Mouse (Mus musculus) testis, adult 2 months (tissue): ENCODE results near the gene Gstt4.

Experiments
- CTCF ChIP-seq: fragments of 200-500 bp; IDR thresholded peaks from 2 replicates; pipeline ENCODE4 v1.5.1; 2012; ENCODE audit warnings: low read depth, mild to moderate bottlenecking, inconsistent platforms, low read length, moderate library complexity; ENCODE audit not compliant: control insufficient read depth, insufficient read depth, insufficient replicate concordance
- POLR2A ChIP-seq: fragments of 200-500 bp; IDR thresholded peaks from 2 replicates; pipeline ENCODE4 v1.6.1; 2012; ENCODE audit warnings: low read depth, mild to moderate bottlenecking, inconsistent platforms, low read length, moderate library complexity; ENCODE audit not compliant: control insufficient read depth

DNA sequence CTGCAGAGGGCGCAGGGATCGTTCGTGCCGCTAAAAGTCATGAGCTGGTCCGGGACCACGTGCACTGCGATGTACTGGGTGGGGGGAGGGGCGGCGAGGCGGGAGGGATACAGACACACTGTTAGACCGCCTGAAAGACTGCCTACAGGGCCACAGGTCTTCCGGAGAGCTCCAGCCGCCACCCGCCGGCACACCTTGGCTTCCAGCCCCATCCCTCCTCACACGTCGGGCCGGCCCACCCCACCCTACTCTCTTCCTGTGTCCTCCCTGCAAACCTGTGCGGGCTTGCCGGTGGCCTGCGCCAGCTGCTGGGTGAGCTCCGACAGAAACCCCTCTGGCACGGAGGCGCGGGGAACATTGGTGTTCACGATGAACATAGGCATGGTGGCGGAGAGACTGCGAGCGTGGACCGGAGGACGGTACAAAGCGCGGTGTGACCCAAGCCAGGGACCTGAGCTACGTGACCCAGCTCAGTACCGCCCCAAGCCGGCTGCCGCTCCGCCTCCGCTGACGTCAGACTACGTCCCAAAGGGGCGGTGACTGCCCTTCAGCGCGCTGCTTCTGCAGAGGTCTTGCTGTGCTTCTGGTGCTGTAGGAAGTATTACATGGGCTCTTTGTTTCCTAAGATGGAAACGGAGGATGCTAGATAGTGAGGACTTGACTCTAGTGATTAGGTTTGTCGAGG, 37.6 kb upstream of the Gstt4 start, which contains the start of gene Mif:
- peak; percentile 89 for TF ChIP-seq POLR2A
- TF ChIP-seq CTCF: 0 out of 2 replicates have a peak, but pooled peaks have one; percentile 0
